Mouse (Mus musculus) midbrain, embryonic 10.5 days (tissue): ENCODE measurements at regions not wholly inside any gene's neighbourhood (a gene's known extent, or its start where the extent isn't known, plus 50 kb on each side); places are given as distances from the start of the nearest gene placed in this dataset.
"Not testable (repeated sequence)": the region's sequence is repeated elsewhere in the genome, so short reads cannot be mapped to it uniquely, and the experiment has no call there.

ENCODE experiments used
- DNase-seq: peaks from one replicate; pipeline ENCODE4 v3.0.0-alpha.2; 2017; ENCODE audit warnings: low spot score
- H3K27ac ChIP-seq: fragments of 300-500 bp; sonication (generic); replicated peaks from 2 replicates; pipeline ENCODE4 v1.5.1; 2016; ENCODE audit warnings: mild to moderate bottlenecking
- H3K27me3 ChIP-seq: fragments of 300-500 bp; sonication (generic); 2 replicates; pipeline ENCODE4 v1.6.1; 2016; ENCODE audit warnings: low read depth, mild to moderate bottlenecking; ENCODE audit not compliant: poor library complexity, severe bottlenecking
- H3K36me3 ChIP-seq: fragments of 300-500 bp; sonication (generic); 2 replicates; pipeline ENCODE4 v1.6.1; 2016; ENCODE audit warnings: mild to moderate bottlenecking, moderate library complexity
- H3K4me1 ChIP-seq: fragments of 300-500 bp; sonication (generic); 2 replicates; pipeline ENCODE4 v1.6.1; 2016
- H3K4me3 ChIP-seq: fragments of 300-500 bp; sonication (generic); 2 replicates; pipeline ENCODE4 v1.5.1; 2016; ENCODE audit warnings: mild to moderate bottlenecking, moderate library complexity
- H3K9me3 ChIP-seq: fragments of 300-500 bp; sonication (generic); replicated peaks from 2 replicates; pipeline ENCODE4 v1.6.1; 2016; ENCODE audit warnings: mild to moderate bottlenecking
- WGBS: fragments of 180-500 bp; shearing (Covaris S2); methylation state at CpG from one replicate; pipeline ENCODE4 v1.1.7; 2016; 5-methylcytosine and 5-hydroxymethylcytosine counted together

DNA sequence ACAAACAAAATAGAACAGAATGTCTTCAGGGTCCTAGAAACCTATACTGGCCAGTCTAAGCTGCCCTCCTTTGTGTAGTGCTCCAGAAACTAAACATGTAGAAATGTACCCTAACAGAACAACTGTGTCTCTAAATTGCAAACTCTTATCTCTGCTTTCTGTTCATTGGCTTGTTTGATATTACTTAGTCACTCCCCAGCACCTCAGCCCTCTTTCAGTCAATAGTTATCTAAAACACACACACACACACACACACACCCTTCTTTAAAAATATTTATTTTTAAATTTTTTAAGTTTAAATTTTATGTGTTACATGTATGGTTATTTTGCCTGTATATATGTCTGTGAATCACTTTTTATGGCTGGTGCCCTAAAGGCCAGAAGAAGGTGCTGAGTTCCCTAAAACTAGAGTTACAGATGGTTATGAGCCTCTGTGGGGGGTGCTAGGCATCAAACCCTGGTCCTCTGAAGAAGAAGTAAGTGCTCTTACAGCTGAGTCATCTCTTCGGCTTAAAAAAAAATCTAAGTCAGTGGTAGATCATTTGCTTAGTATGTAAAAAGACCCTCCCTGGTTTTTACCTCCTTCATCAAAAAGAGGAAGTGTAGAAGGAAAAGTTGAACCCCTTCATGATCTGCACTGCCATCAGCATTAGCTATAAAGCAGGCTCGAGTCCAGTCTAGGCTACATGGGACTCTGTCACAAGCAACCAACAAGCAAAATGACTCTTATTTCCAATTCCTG lies 96.6 kb upstream of the C9orf72 start:
- Histone ChIP-seq H3K9me3 (0 out of 2 replicates have a peak, but pooled peaks cover 5% of the 10 kb centered on the region), H3K4me3 (no peak overlapping the region), H3K4me1 (no peaks in the 10 kb centered on the region), H3K27ac (no peak overlapping the region), H3K36me3 (no peaks in the 10 kb centered on the region), H3K27me3 (no peaks in the 10 kb centered on the region)
- DNase-seq: no peak
- 92% methylated on average over 2 of the region's 2 CpGs for WGBS

GRCm38 (mm10) chr4:35310396-35310977 lies 84.5 kb upstream of the C9orf72 start:
- WGBS: 71% methylated on average over 5 of the region's 5 CpGs
- Histone ChIP-seq H3K9me3 (no peaks in the 10 kb centered on the region), H3K4me1 (0 out of 2 replicates have a peak, but pooled peaks cover 4% of the 10 kb centered on the region), H3K36me3 (no peaks in the 10 kb centered on the region), H3K27me3 (no peaks in the 10 kb centered on the region), H3K27ac (no peak overlapping the region), H3K4me3 (no peak overlapping the region)
- peak; percentile 44 for DNase-seq

DNA sequence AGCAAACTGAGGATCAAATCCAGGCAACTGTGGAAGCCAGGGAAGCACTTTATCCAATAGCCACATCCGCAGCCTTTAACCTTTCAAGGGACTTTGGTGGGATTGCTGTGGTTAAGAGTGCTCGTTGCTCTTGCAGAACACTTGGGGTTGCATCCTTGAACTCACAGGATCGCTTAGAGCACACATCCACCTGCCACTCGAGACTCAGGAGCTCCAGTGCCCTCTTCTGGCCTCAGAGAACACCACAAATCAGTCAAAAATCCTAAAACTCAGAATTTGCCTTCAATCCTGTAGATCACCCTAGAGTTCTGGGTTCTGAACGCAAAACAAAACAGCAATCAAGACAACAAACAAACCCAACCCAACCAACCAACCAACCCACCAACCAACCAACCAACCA lies 82.2 kb upstream of the C9orf72 start:
- 70% methylated on average over 5 of the region's 5 CpGs for WGBS
- no peak overlapping the region for H3K4me3 ChIP-seq
- no peaks in the 10 kb centered on the region for H3K27me3 ChIP-seq
- H3K27ac ChIP-seq: no peak overlapping the region
- H3K36me3 ChIP-seq: no peaks in the 10 kb centered on the region
- H3K4me1 ChIP-seq: 0 out of 2 replicates have a peak, but pooled peaks cover 4% of the 10 kb centered on the region
- H3K9me3 ChIP-seq: no peaks in the 10 kb centered on the region
- DNase-seq: no peak

DNA sequence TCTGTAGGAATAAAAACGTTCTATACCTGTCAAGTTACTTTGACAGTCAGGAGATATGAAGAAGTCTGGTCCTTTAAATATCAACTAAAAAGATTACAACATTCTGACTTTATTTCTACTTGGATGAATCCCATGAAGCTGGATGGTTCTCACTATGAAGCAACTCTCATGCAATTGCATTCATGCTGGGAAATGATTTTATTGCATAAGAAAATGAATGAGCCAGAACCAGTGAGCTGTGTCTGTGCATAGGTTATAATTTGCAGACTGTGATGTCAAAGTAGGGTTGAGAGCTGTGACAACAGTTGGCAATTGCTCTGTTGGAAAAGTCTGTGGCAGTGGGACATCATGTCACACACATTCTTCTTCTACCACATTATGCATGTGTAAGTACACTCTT lies 79.2 kb upstream of the C9orf72 start:
- H3K4me1 ChIP-seq: 0 out of 2 replicates have a peak, but pooled peaks cover 4% of the 10 kb centered on the region
- H3K27ac ChIP-seq: no peak overlapping the region
- no peak overlapping the region for H3K4me3 ChIP-seq
- no peak for DNase-seq
- H3K27me3 ChIP-seq: no peaks in the 10 kb centered on the region
- 74% methylated on average over 1 of the region's 1 CpGs for WGBS
- H3K9me3 ChIP-seq: no peaks in the 10 kb centered on the region
- no peaks in the 10 kb centered on the region for H3K36me3 ChIP-seq

GRCm38 (mm10) chr4:35300848-35301247 lies 74.9 kb upstream of the C9orf72 start:
- Histone ChIP-seq H3K27me3 (no peaks in the 10 kb centered on the region), H3K27ac (no peak overlapping the region), H3K4me3 (no peak overlapping the region), H3K36me3 (no peaks in the 10 kb centered on the region), H3K4me1 (no peaks in the 10 kb centered on the region), H3K9me3 (no peaks in the 10 kb centered on the region)
- DNase-seq: no peak
- 79% methylated on average over 2 of the region's 2 CpGs for WGBS

GRCm38 (mm10) chr4:35300374-35300773 lies 74.4 kb upstream of the C9orf72 start:
- H3K4me1 ChIP-seq, H3K36me3 ChIP-seq, DNase-seq, H3K9me3 ChIP-seq, H3K27me3 ChIP-seq, H3K27ac ChIP-seq, H3K4me3 ChIP-seq: not testable (repeated sequence)
- 87% methylated on average over 4 of the region's 4 CpGs for WGBS

DNA sequence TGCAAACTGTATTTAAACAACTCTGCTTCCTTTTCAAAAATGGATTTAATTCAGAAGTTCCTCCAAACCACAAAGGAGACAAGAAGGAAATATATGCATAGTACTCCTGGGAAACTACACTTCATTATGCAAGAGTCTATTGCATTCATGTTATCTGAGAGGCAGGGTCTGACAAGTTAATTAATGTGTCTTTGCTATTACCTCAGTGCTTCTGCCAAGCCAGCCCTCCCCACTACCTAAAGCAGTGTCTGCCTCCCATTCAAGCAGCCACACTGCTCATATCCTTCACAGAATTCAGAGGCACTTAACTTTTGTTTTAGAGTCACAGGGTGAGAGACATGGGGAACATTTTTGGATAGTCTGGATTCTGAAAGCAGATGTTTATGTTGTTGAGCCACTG lies 58.6 kb upstream of the C9orf72 start:
- H3K27me3 ChIP-seq: no peaks in the 10 kb centered on the region
- no peak overlapping the region for H3K27ac ChIP-seq
- H3K36me3 ChIP-seq: no peaks in the 10 kb centered on the region
- no peak overlapping the region for H3K4me3 ChIP-seq
- DNase-seq: no peak
- peaks cover 3% of the 10 kb centered on the region; the same call in 1 of the 2 replicates for H3K9me3 ChIP-seq
- H3K4me1 ChIP-seq: no peaks in the 10 kb centered on the region
